Mouse (Mus musculus) liver, embryonic 16.5 days (tissue): ENCODE results near the gene Cwc22. TPM values are rescaled to one million over a fixed set of nuclear protein-coding genes. Genes with fewer than 3 reads are reported as not detected.

ENCODE experiments used
- ATAC-seq: fragments of 200-750 bp; cut with Nextera tagmentation; 2 replicates; pipeline ENCODE4 v1.8.0; 2017; ENCODE audit warnings: low read depth, mild to moderate bottlenecking, moderate number of reproducible peaks, moderate library complexity
- H3K27ac ChIP-seq: fragments of 300-500 bp; sonication (generic); 2 replicates; pipeline ENCODE4 v1.5.1; 2014; ENCODE audit warnings: mild to moderate bottlenecking, low read length
- H3K27me3 ChIP-seq: fragments of 300-500 bp; sonication (generic); 2 replicates; pipeline ENCODE4 v1.6.1; 2014; ENCODE audit warnings: low read depth, low read length, mixed read lengths; ENCODE audit not compliant: control insufficient read depth, insufficient read depth
- H3K36me3 ChIP-seq: fragments of 300-500 bp; sonication (generic); 2 replicates; pipeline ENCODE4 v1.6.1; 2014; ENCODE audit warnings: mild to moderate bottlenecking; ENCODE audit not compliant: control insufficient read depth, insufficient read depth
- H3K4me1 ChIP-seq: fragments of 300-500 bp; sonication (generic); 2 replicates; pipeline ENCODE4 v1.6.1; 2014; ENCODE audit warnings: low read depth, low read length, mixed read lengths; ENCODE audit not compliant: control insufficient read depth
- H3K4me2 ChIP-seq: fragments of 300-500 bp; sonication (generic); 2 replicates; pipeline ENCODE4 v1.6.1; 2014; ENCODE audit warnings: low read depth, low read length, mixed read lengths
- H3K4me3 ChIP-seq: fragments of 300-500 bp; sonication (generic); 2 replicates; pipeline ENCODE4 v1.5.1; 2014; ENCODE audit warnings: low read depth, mild to moderate bottlenecking, low read length
- H3K9ac ChIP-seq: fragments of 300-500 bp; sonication (generic); 2 replicates; pipeline ENCODE4 v1.6.1; 2014; ENCODE audit warnings: low read depth, low read length
- H3K9me3 ChIP-seq: fragments of 300-500 bp; sonication (generic); replicated peaks from 2 replicates; pipeline ENCODE4 v1.6.1; 2016; ENCODE audit warnings: low read length; ENCODE audit not compliant: control insufficient read depth
- WGBS: fragments of 180-500 bp; shearing (Covaris S2); extraction: QIAGEN DNeasy Blood & Tissue Kit; methylation state at CpG from one replicate; pipeline ENCODE4 v1.1.7; 2014; ENCODE audit not compliant: insufficient replicate concordance; 5-methylcytosine and 5-hydroxymethylcytosine counted together
- polyA plus RNA-seq: library from polyadenylated mRNA; unstranded; fragments of >200 nt; fragmentation: Nextera tagmentation; extraction: Ambion mirVana; gene quantifications from 2 replicates; pipeline ENCODE4 v1.2.1, GENCODE M21; 2015

The Cwc22 gene
- polyA plus RNA-seq, 1 experiment from 2014 or later: 11.7 TPM

GRCm38 (mm10) chr2:77981826-77982225 lies 35.7 kb upstream of the Cwc22 start:
- no peak for ATAC-seq

GRCm38 (mm10) chr2:77980696-77981095 lies 34.5 kb upstream of the Cwc22 start:
- no peaks in the 10 kb centered on the region for H3K36me3 ChIP-seq
- no peak overlapping the region for H3K9ac ChIP-seq
- no peaks in the 10 kb centered on the region for H3K27me3 ChIP-seq
- H3K27ac ChIP-seq: no peak overlapping the region
- ATAC-seq: no peak
- no peaks in the 10 kb centered on the region; the same call in 1 of the 2 replicates for H3K9me3 ChIP-seq
- 67% methylated on average over 5 of the region's 5 CpGs for WGBS
- no peak overlapping the region for H3K4me2 ChIP-seq
- no peak overlapping the region for H3K4me3 ChIP-seq
- no peaks in the 10 kb centered on the region for H3K4me1 ChIP-seq

More at GRCm38 (mm10) chr2:77981826-77982225, 35.7 kb upstream of the Cwc22 start:
- no peak overlapping the region for H3K4me3 ChIP-seq
- H3K4me2 ChIP-seq: no peak overlapping the region
- WGBS: 52% methylated on average over 4 of the region's 4 CpGs
- H3K9me3 ChIP-seq: no peaks in the 10 kb centered on the region; the same call in 1 of the 2 replicates
- no peaks in the 10 kb centered on the region for H3K36me3 ChIP-seq
- H3K27me3 ChIP-seq: no peaks in the 10 kb centered on the region
- H3K4me1 ChIP-seq: no peaks in the 10 kb centered on the region
- no peak overlapping the region for H3K9ac ChIP-seq
- no peak overlapping the region for H3K27ac ChIP-seq

DNA sequence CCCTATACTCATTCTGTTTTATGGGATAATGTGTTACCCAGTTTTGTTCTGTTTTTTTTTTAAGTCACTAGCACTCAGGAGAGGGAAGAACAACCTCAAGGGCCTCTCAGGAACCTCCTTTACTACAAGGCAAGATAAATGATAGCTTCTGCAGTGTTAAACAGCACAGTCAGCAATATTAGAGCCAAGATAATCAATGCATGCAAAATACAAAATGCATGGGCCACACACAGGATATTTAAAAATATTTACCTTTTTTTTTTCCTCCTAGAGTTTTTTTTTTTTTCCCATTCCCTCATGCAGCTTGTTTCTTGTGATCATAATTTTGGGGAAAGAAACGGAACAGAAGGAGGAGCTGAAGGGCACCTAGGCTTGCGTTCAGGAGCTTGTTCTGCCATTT lies 33.3 kb upstream of the Cwc22 start:
- H3K4me2 ChIP-seq: no peak overlapping the region
- 68% methylated on average over 2 of the region's 2 CpGs for WGBS
- ATAC-seq: no peak

GRCm38 (mm10) chr2:77979081-77979480 lies 32.9 kb upstream of the Cwc22 start:
- Histone ChIP-seq H3K4me1 (no peaks in the 10 kb centered on the region), H3K9ac (no peak overlapping the region), H3K27ac (no peak overlapping the region), H3K4me2 (no peak overlapping the region), H3K36me3 (no peaks in the 10 kb centered on the region), H3K4me3 (no peak overlapping the region), H3K9me3 (no peaks in the 10 kb centered on the region; the same call in 1 of the 2 replicates), H3K27me3 (no peaks in the 10 kb centered on the region)
- whole genome bisulfite sequencing: 69% methylated on average over 8 of the region's 8 CpGs
- ATAC-seq: no peak

More for the DNA sequence above, 33.3 kb upstream of the Cwc22 start:
- Histone ChIP-seq H3K27ac (no peak overlapping the region), H3K9me3 (no peaks in the 10 kb centered on the region; the same call in 1 of the 2 replicates), H3K36me3 (no peaks in the 10 kb centered on the region), H3K27me3 (no peaks in the 10 kb centered on the region), H3K4me1 (no peaks in the 10 kb centered on the region), H3K9ac (no peak overlapping the region), H3K4me3 (no peak overlapping the region)

GRCm38 (mm10) chr2:77978256-77978655 lies 32.1 kb upstream of the Cwc22 start:
- Histone ChIP-seq H3K27ac (no peak overlapping the region), H3K4me3 (no peak overlapping the region), H3K4me1 (no peaks in the 10 kb centered on the region), H3K4me2 (no peak overlapping the region), H3K9ac (no peak overlapping the region), H3K27me3 (no peaks in the 10 kb centered on the region), H3K9me3 (no peaks in the 10 kb centered on the region; the same call in 1 of the 2 replicates), H3K36me3 (no peaks in the 10 kb centered on the region)
- no peak for ATAC-seq
- 65% methylated on average over 3 of the region's 3 CpGs for WGBS

GRCm38 (mm10) chr2:77976321-77976920 lies 30.2 kb upstream of the Cwc22 start:
- H3K4me3 ChIP-seq: no peak overlapping the region
- H3K4me1 ChIP-seq: no peaks in the 10 kb centered on the region
- WGBS: 61% methylated on average over 5 of the region's 5 CpGs
- no peak overlapping the region for H3K4me2 ChIP-seq
- no peaks in the 10 kb centered on the region; the same call in 1 of the 2 replicates for H3K9me3 ChIP-seq
- no peak for ATAC-seq
- no peaks in the 10 kb centered on the region for H3K27me3 ChIP-seq
- H3K36me3 ChIP-seq: no peaks in the 10 kb centered on the region
- no peak overlapping the region for H3K27ac ChIP-seq
- no peak overlapping the region for H3K9ac ChIP-seq

GRCm38 (mm10) chr2:77975606-77976005 lies 29.4 kb upstream of the Cwc22 start:
- no peak overlapping the region for H3K27ac ChIP-seq
- H3K4me3 ChIP-seq: no peak overlapping the region
- no peaks in the 10 kb centered on the region for H3K36me3 ChIP-seq
- no peak overlapping the region for H3K4me2 ChIP-seq
- no peaks in the 10 kb centered on the region for H3K27me3 ChIP-seq
- 62% methylated on average over 4 of the region's 4 CpGs for WGBS
- no peak for ATAC-seq
- H3K9ac ChIP-seq: no peak overlapping the region
- no peaks in the 10 kb centered on the region; the same call in 1 of the 2 replicates for H3K9me3 ChIP-seq
- no peaks in the 10 kb centered on the region for H3K4me1 ChIP-seq

GRCm38 (mm10) chr2:77974986-77975385 lies 28.8 kb upstream of the Cwc22 start:
- Histone ChIP-seq H3K9ac (no peak overlapping the region), H3K36me3 (no peaks in the 10 kb centered on the region), H3K9me3 (no peaks in the 10 kb centered on the region; the same call in 1 of the 2 replicates), H3K4me3 (no peak overlapping the region), H3K27me3 (no peaks in the 10 kb centered on the region), H3K4me1 (no peaks in the 10 kb centered on the region), H3K4me2 (no peak overlapping the region), H3K27ac (no peak overlapping the region)
- 56% methylated on average over 1 of the region's 1 CpGs for WGBS
- ATAC-seq: no peak

DNA sequence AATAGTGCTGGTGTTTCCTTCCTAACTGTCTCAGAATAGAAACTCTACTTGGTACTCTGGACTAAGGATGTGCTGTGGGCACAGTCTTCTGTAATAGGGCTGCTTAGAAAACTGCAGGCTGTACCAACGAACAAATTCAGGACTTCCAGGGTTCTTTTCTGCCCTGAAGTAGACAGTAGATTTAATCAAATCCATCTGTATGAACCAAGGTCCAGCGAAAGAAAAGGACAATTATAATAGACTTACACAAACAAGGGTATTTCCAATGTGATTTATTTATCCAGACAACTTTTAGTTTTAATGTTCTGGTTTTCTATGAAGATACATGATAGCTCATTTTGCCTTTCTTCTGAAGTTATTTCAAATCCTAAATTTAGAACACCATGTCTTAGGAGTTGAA lies 28.2 kb upstream of the Cwc22 start:
- Histone ChIP-seq H3K27me3 (no peaks in the 10 kb centered on the region), H3K4me1 (no peaks in the 10 kb centered on the region), H3K9me3 (no peaks in the 10 kb centered on the region; the same call in 1 of the 2 replicates), H3K27ac (no peak overlapping the region), H3K36me3 (no peaks in the 10 kb centered on the region), H3K4me3 (no peak overlapping the region), H3K9ac (no peak overlapping the region), H3K4me2 (no peak overlapping the region)
- 46% methylated on average over 2 of the region's 2 CpGs for WGBS
- no peak for ATAC-seq
